In the genomic region with DNA sequence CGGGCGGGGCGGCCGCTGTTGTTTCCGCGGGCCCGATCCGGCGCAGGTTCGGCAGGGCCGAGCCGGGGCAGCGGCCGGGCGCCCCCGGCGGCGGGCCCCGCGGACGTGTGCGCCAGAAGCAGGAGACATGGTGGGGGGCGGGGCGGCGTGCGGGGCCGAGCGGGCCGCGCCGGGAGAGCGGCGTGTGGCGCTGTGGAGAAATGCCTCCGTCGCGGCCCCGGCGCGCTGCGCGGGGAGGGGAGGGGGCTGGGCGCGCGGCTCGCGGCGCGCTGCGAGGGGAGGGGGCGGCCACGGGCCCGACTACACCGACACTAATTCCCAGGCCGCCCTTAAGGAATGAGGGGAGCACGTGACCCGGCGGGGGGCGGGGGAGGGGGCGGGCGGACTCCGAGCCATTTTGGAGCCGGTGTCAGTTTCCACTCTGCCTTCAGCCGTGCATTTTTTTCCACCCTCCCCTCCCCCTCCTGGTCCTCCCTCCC, we compare ENCODE assay signal across 8 mouse cellular contexts. TPM values are rescaled to one million over a fixed set of nuclear protein-coding genes. Genes with fewer than 3 reads are reported as not detected.
DNase-seq lines count a peak whose midpoint lies in the region; ATAC-seq and TF ChIP-seq lines count a peak whose summit lies in the region.

No protein-coding gene starts in this region.

- H3K27ac ChIP-seq in embryonic fibroblast, embryonic 13.5 days (ENCODE audit: insufficient read depth, low read length) = peak overlapping the region; percentile 35
- H3K27ac ChIP-seq in heart, postnatal 0 days (ENCODE audit: low read depth) = peak overlapping the region; percentile 99
- peak overlapping the region; percentile 94 for H3K27ac ChIP-seq in lung, embryonic 16.5 days (ENCODE audit: low read length)

- TF ChIP-seq EP300 in heart, postnatal 0 days (IDR thresholded peaks at IDR 0.05; ENCODE audit: low read depth) = no peak

- TF ChIP-seq CTCF in embryonic fibroblast, embryonic 13.5 days (IDR thresholded peaks at IDR 0.05; ENCODE audit: borderline replicate concordance, insufficient read depth, low read length) = no peak
- no peak for TF ChIP-seq CTCF in heart, postnatal 0 days (IDR thresholded peaks at IDR 0.05; ENCODE audit: low read depth)

- peak overlapping the region; percentile 98 for H3K9ac ChIP-seq in heart, postnatal 0 days (replicated peaks; ENCODE audit: low read depth, low read length)
- H3K9ac ChIP-seq in lung, embryonic 16.5 days (ENCODE audit: low read length) = peak overlapping the region; percentile 94

- DNase-seq in adrenal gland, postnatal 4 days (ENCODE audit: low spot score in 2 of 2) = peak; percentile 45 to 63
- DNase-seq in heart, postnatal 0 days (ENCODE audit: low spot score) = peak; percentile 89
- DNase-seq in kidney, postnatal 4 days = peak; percentile 86 to 92
- peak; percentile 69 for DNase-seq in retina, adult 2 months (ENCODE audit: low read depth, low spot score)
- DNase-seq in thymus, postnatal 36 days = peak; percentile 68 to 73

- H3K36me3 ChIP-seq in heart, postnatal 0 days (replicated peaks; ENCODE audit: control insufficient read depth, insufficient read depth, low read length) = no peaks in the 10 kb centered on the region
- H3K36me3 ChIP-seq in lung, embryonic 16.5 days (ENCODE audit: control insufficient read depth, insufficient read depth, low read length) = no peaks in the 10 kb centered on the region

- H3K4me3 ChIP-seq in embryonic fibroblast, embryonic 13.5 days (ENCODE audit: insufficient read depth, low read length) = no peak overlapping the region
- H3K4me3 ChIP-seq in heart, postnatal 0 days (ENCODE audit: low read depth, low read length) = peak overlapping the region; percentile 98
- peak overlapping the region; percentile 84 for H3K4me3 ChIP-seq in lung, embryonic 16.5 days (ENCODE audit: low read length)

- peaks cover 12% of the 10 kb centered on the region; the same call in 1 of the 2 replicates for H3K27me3 ChIP-seq in heart, postnatal 0 days (ENCODE audit: control insufficient read depth, insufficient read depth, low read length)
- peaks cover 5% of the 10 kb centered on the region for H3K27me3 ChIP-seq in lung, embryonic 16.5 days (ENCODE audit: control insufficient read depth, insufficient read depth, low read depth, low read length)

- peaks cover 4% of the 10 kb centered on the region; the same call in 1 of the 2 replicates for H3K4me1 ChIP-seq in embryonic fibroblast, embryonic 13.5 days (ENCODE audit: control insufficient read depth, insufficient read depth, low read length)
- peaks cover 24% of the 10 kb centered on the region for H3K4me1 ChIP-seq in heart, postnatal 0 days (ENCODE audit: control insufficient read depth, insufficient read depth)
- peaks cover 21% of the 10 kb centered on the region for H3K4me1 ChIP-seq in lung, embryonic 16.5 days (replicated peaks; ENCODE audit: control insufficient read depth, insufficient read depth, low read length)

- WGBS in heart, postnatal 0 days = 0% methylated on average over 7 of the region's 64 CpGs
- WGBS in lung, embryonic 16.5 days = 0% methylated on average over 22 of the region's 64 CpGs

- TF ChIP-seq POLR2A in embryonic fibroblast, embryonic 13.5 days (IDR thresholded peaks at IDR 0.05; ENCODE audit: low read depth, low read length) = no peak

- peak overlapping the region; percentile 80 for H3K4me2 ChIP-seq in heart, postnatal 0 days (ENCODE audit: low read depth, low read length)
- peak overlapping the region; percentile 87 for H3K4me2 ChIP-seq in lung, embryonic 16.5 days (ENCODE audit: low read depth, low read length)

- ATAC-seq in CD4-positive, CD25-positive, alpha-beta regulatory T cell, adult 4 months = peak; percentile 8
- ATAC-seq in heart, postnatal 0 days (ENCODE audit: insufficient read depth, low read depth) = peak; percentile 80
- ATAC-seq in lung, embryonic 16.5 days (ENCODE audit: low read depth) = peak; percentile 90

- no peaks in the 10 kb centered on the region for H3K9me3 ChIP-seq in heart, postnatal 0 days (replicated peaks; ENCODE audit: control insufficient read depth, low read length)
- no peaks in the 10 kb centered on the region for H3K9me3 ChIP-seq in lung, embryonic 16.5 days (ENCODE audit: control insufficient read depth, low read length)

RNA-seq across cellular contexts. Expression of a gene that starts 0.3 kb away (rescaled TPM):
- polyA plus RNA-seq in CD4-positive, CD25-positive, alpha-beta regulatory T cell, adult 4 months (2017; shearing (Covaris generic)) = 10 to 100 TPM; 10.6 to 14.4 TPM
- 10 to 100 TPM; 46.6 to 50.7 TPM for total RNA-seq in adrenal gland, postnatal 4 days (2021)
- polyA plus RNA-seq in embryonic fibroblast, embryonic 13.5 days (2011; ENCODE audit: insufficient read length, low read depth, missing spikeins) = 58.7 and 82.9 TPM in 2 replicates
- total RNA-seq in heart, postnatal 0 days (2014; rRNA removed; ENCODE audit: low replicate concordance) = 46.6 and 50.7 TPM in 2 replicates
- polyA plus RNA-seq in heart, postnatal 0 days (2015; fragmentation: Nextera tagmentation; extraction: Ambion mirVana) = 14.7 and 15.8 TPM in 2 replicates
- 20.8 TPM in 2 replicates for polyA plus RNA-seq in lung, embryonic 16.5 days (2015; fragmentation: Nextera tagmentation; extraction: Ambion mirVana)

RNA-seq across cellular contexts. Expression of a gene that starts 4.3 kb away (rescaled TPM):
- polyA plus RNA-seq in CD4-positive, CD25-positive, alpha-beta regulatory T cell, adult 4 months (2017; shearing (Covaris generic)) = 100 to 1,000 TPM; 207 to 209 TPM
- 100 to 1,000 TPM; 117 to 135 TPM for total RNA-seq in adrenal gland, postnatal 4 days (2021)
- polyA plus RNA-seq in embryonic fibroblast, embryonic 13.5 days (2011; ENCODE audit: insufficient read length, low read depth, missing spikeins) = 290 TPM in 2 replicates
- 201 and 342 TPM in 2 replicates for total RNA-seq in heart, postnatal 0 days (2014; rRNA removed; ENCODE audit: low replicate concordance)
- 278 and 291 TPM in 2 replicates for polyA plus RNA-seq in heart, postnatal 0 days (2015; fragmentation: Nextera tagmentation; extraction: Ambion mirVana)
- polyA plus RNA-seq in lung, embryonic 16.5 days (2015; fragmentation: Nextera tagmentation; extraction: Ambion mirVana) = 201 and 219 TPM in 2 replicates

RNA-seq across cellular contexts. Expression of a gene that starts 17.3 kb away (rescaled TPM):
- not detected for polyA plus RNA-seq in CD4-positive, CD25-positive, alpha-beta regulatory T cell, adult 4 months (2017; shearing (Covaris generic))
- total RNA-seq in adrenal gland, postnatal 4 days (2021) = 1 to 10 TPM; 1.2 to 1.4 TPM
- polyA plus RNA-seq in embryonic fibroblast, embryonic 13.5 days (2011; ENCODE audit: insufficient read length, low read depth, missing spikeins) = 0.60 TPM in 1 of 2 replicates, not detected in the other
- not detected in 2 replicates for total RNA-seq in heart, postnatal 0 days (2014; rRNA removed; ENCODE audit: low replicate concordance)
- 0.10 and 0.14 TPM in 2 replicates for polyA plus RNA-seq in heart, postnatal 0 days (2015; fragmentation: Nextera tagmentation; extraction: Ambion mirVana)
- 0.15 TPM in 1 of 2 replicates, not detected in the other for polyA plus RNA-seq in lung, embryonic 16.5 days (2015; fragmentation: Nextera tagmentation; extraction: Ambion mirVana)

Comparison
In these comparisons a context has a peak if more than half of its experiments do, and no peak if none do; other contexts are left out.
1. ATAC-seq: peak in every context shown above with its lines; median percentile 90 in lung, embryonic 16.5 days; 80 in heart, postnatal 0 days; 8 in CD4-positive, CD25-positive, alpha-beta regulatory T cell, adult 4 months.
2. H3K27ac ChIP-seq: peak in every context shown above with its lines; median percentile 99 in heart, postnatal 0 days; 94 in lung, embryonic 16.5 days; 35 in embryonic fibroblast, embryonic 13.5 days.